Mouse (Mus musculus) CH12.LX (cell line): ENCODE results near the gene Dmrt2. TPM values are rescaled to one million over a fixed set of nuclear protein-coding genes. Genes with fewer than 3 reads are reported as not detected.

ENCODE experiments used
- DNase-seq: peaks from one replicate; pipeline ENCODE4 v3.0.0-alpha.2; 2013; ENCODE audit errors: extremely low read depth
- H3K27ac ChIP-seq: 2 replicates; pipeline ENCODE4 v1.5.1; 2012; ENCODE audit warnings: low read depth, mild to moderate bottlenecking, control low read depth, moderate library complexity; ENCODE audit not compliant: insufficient read depth
- H3K27me3 ChIP-seq: replicated peaks from 2 replicates; pipeline ENCODE3; 2012; ENCODE audit warnings: inconsistent platforms
- H3K36me3 ChIP-seq, 2 experiments: replicated peaks in 1 of 2; 2 replicates each; pipeline versions ENCODE3 to v1.6.1; 2012; ENCODE audit warnings: inconsistent platforms in 1 of 2, low read length in 1 of 2, mild to moderate bottlenecking in 1 of 2, mixed read lengths in 1 of 2, moderate library complexity in 1 of 2; ENCODE audit not compliant: control insufficient read depth in 1 of 2, insufficient read depth in 1 of 2
- H3K4me1 ChIP-seq, 2 experiments: 2 replicates each; pipeline ENCODE4 v1.6.1; 2012; ENCODE audit warnings: inconsistent platforms in 1 of 2, moderate library complexity in 1 of 2; ENCODE audit not compliant: insufficient read depth in 2 of 2, control insufficient read depth in 1 of 2
- H3K4me2 ChIP-seq: 2 replicates; pipeline ENCODE4 v1.6.1; 2012; ENCODE audit warnings: low read depth, mild to moderate bottlenecking, control low read depth; ENCODE audit not compliant: poor library complexity, insufficient read depth, severe bottlenecking
- H3K4me3 ChIP-seq, 3 experiments: fragments of 150-350 bp in 1 of 3; sonication (generic) in 1 of 3; replicated peaks in 1 of 3; 2 replicates each; pipeline versions ENCODE3 to v1.5.1; 2011 to 2012; ENCODE audit warnings: low read depth in 2 of 3, low read length in 2 of 3, mild to moderate bottlenecking in 2 of 3, moderate library complexity in 2 of 3, control low read depth in 1 of 3, improper control_type of control experiment in 1 of 3, inconsistent platforms in 1 of 3, mixed read lengths in 1 of 3; ENCODE audit not compliant: poor library complexity in 1 of 3
- H3K79me2 ChIP-seq: replicated peaks from 2 replicates; pipeline ENCODE4 v1.6.1; 2012; ENCODE audit warnings: mild to moderate bottlenecking, moderate library complexity; ENCODE audit not compliant: control insufficient read depth, poor library complexity, insufficient read depth, severe bottlenecking; ENCODE audit errors: extremely low read depth
- H3K9ac ChIP-seq: 2 replicates; pipeline ENCODE4 v1.6.1; 2012; ENCODE audit warnings: low read depth, mild to moderate bottlenecking, control low read depth, moderate library complexity; ENCODE audit not compliant: insufficient read depth
- H3K9me3 ChIP-seq: replicated peaks from 2 replicates; pipeline ENCODE3; 2012; ENCODE audit warnings: low read length, inconsistent platforms, mixed read lengths
- BHLHE40 ChIP-seq: IDR thresholded peaks from 2 replicates; pipeline ENCODE4 v1.6.1; 2011; ENCODE audit warnings: mild to moderate bottlenecking, low read depth, low read length, improper control_type of control experiment
- CHD2 ChIP-seq: IDR thresholded peaks from 2 replicates; pipeline ENCODE4 v1.6.1; 2011; ENCODE audit warnings: low read length, improper control_type of control experiment
- E2F4 ChIP-seq: IDR thresholded peaks from 2 replicates; pipeline ENCODE4 v1.6.1; 2011; ENCODE audit warnings: low read depth, low read length, improper control_type of control experiment; ENCODE audit not compliant: insufficient replicate concordance
- GABPA ChIP-seq: IDR thresholded peaks from 2 replicates; pipeline ENCODE4 v1.6.1; 2012; ENCODE audit warnings: low read depth, low read length, improper control_type of control experiment, inconsistent platforms; ENCODE audit not compliant: insufficient replicate concordance
- HCFC1 ChIP-seq: IDR thresholded peaks from 2 replicates; pipeline ENCODE4 v1.6.1; 2012; ENCODE audit warnings: low read depth, mild to moderate bottlenecking, inconsistent platforms, low read length, improper control_type of control experiment
- JUND ChIP-seq: conservative IDR thresholded peaks from 2 replicates; pipeline ENCODE4 v1.6.1; 2011; ENCODE audit warnings: low read depth, low read length, improper control_type of control experiment
- MEF2A ChIP-seq: IDR thresholded peaks from 2 replicates; pipeline ENCODE4 v1.6.1; 2014; ENCODE audit warnings: low read depth, mild to moderate bottlenecking, inconsistent platforms, low read length, improper control_type of control experiment, borderline replicate concordance
- MXI1 ChIP-seq: IDR thresholded peaks from 2 replicates; pipeline ENCODE4 v1.6.1; 2011; ENCODE audit warnings: mild to moderate bottlenecking, low read depth, low read length, improper control_type of control experiment
- MYC ChIP-seq: IDR thresholded peaks from 2 replicates; pipeline ENCODE4 v1.6.1; 2011; ENCODE audit warnings: low read depth, mild to moderate bottlenecking, improper control_type of control experiment, low read length
- NRF1 ChIP-seq: IDR thresholded peaks from 2 replicates; pipeline ENCODE4 v1.6.1; 2014; ENCODE audit warnings: low read depth, mild to moderate bottlenecking, inconsistent platforms, low read length, improper control_type of control experiment, moderate library complexity
- POLR2A ChIP-seq: IDR thresholded peaks from 2 replicates; pipeline ENCODE4 v1.6.1; 2011; ENCODE audit warnings: low read depth, mild to moderate bottlenecking, improper control_type of control experiment, low read length
- POLR2AphosphoS2 ChIP-seq: IDR thresholded peaks from 2 replicates; pipeline ENCODE4 v1.6.1; 2011; ENCODE audit warnings: low read depth, low read length, improper control_type of control experiment
- RAD21 ChIP-seq: IDR thresholded peaks from 2 replicates; pipeline ENCODE4 v1.6.1; 2011; ENCODE audit warnings: low read depth, mild to moderate bottlenecking, low read length, improper control_type of control experiment, moderate library complexity
- RCOR1 ChIP-seq: conservative IDR thresholded peaks from 2 replicates; pipeline ENCODE4 v1.6.1; 2012; ENCODE audit warnings: low read depth, mild to moderate bottlenecking, inconsistent platforms, low read length, improper control_type of control experiment
- SIN3A ChIP-seq: IDR thresholded peaks from 2 replicates; pipeline ENCODE4 v1.6.1; 2012; ENCODE audit warnings: low read length, improper control_type of control experiment, inconsistent platforms
- SMC3 ChIP-seq: IDR thresholded peaks from 2 replicates; pipeline ENCODE4 v1.6.1; 2011; ENCODE audit warnings: low read depth, low read length, improper control_type of control experiment
- TBP ChIP-seq: conservative IDR thresholded peaks from 2 replicates; pipeline ENCODE4 v1.6.1; 2011; ENCODE audit warnings: low read depth, low read length, improper control_type of control experiment
- USF2 ChIP-seq: conservative IDR thresholded peaks from 2 replicates; pipeline ENCODE4 v1.6.1; 2011; ENCODE audit warnings: low read depth, low read length, improper control_type of control experiment
- ZC3H11A ChIP-seq: IDR thresholded peaks from 2 replicates; pipeline ENCODE4 v1.6.1; 2012; ENCODE audit warnings: low read depth, mild to moderate bottlenecking, inconsistent platforms, low read length, improper control_type of control experiment
- ZKSCAN1 ChIP-seq: IDR thresholded peaks from 2 replicates; pipeline ENCODE4 v1.6.1; 2012; ENCODE audit warnings: low read depth, inconsistent platforms, low read length, improper control_type of control experiment, borderline replicate concordance
- dilution Hi-C: fragments of 300-500 bp; cut with MboI; formaldehyde crosslinking; loops from 2 replicates; pipeline ENCODE4 v1.14.3; 2020; ENCODE audit warnings: low sequenced_read_pairs; ENCODE audit not compliant: extremely low pct_unique_long_range_greater_than_20kb, extremely low pct_ligation_motif_present
- in situ Hi-C: fragments of 300-500 bp; cut with MboI; formaldehyde crosslinking; loops from 3 replicates; pipeline ENCODE4 v1.14.3; 2019; ENCODE audit warnings: low sequenced_read_pairs, low pct_ligation_motif_present, low pct_unique_long_range_greater_than_20kb, mixed read lengths
- polyA plus RNA-seq: library from polyadenylated mRNA; unstranded; fragments of >175 nt; gene quantifications from 2 replicates; pipeline ENCODE4 v1.2.1, GENCODE M21; 2012; ENCODE audit warnings: low read depth; ENCODE audit not compliant: insufficient read length
- total RNA-seq, 2 experiments: library from RNA; depleted of rRNA; stranded (reverse); fragments of 300-350 nt in 1 of 2; fragments of >200 nt in 1 of 2; gene quantifications; 2 replicates each; pipeline ENCODE4 v1.2.3; 2012 to 2014

The Dmrt2 gene
- total and polyA plus RNA-seq, 3 experiments = not detected

DNA sequence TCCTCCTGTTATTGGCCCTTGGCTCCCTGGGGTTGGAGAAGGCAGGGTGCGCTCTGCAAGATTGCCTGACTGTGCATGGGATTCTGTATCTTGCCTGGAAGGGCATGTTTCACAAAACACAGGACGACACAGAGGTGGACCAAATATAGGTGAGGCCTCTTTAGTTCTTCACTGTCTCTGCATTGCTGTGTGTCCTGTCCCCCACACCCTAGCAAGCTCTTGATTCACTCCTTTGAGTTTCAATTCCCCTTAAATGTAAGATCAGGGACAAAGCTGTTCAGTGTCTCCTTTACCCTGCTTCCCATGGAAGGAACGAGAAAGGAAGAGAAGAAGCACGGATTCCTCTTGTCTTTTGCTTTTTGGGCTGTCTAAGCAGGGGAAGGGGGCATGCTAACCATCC, 4.4 kb upstream of the Dmrt2 start:
- TF ChIP-seq GABPA = no peak
- TF ChIP-seq CHD2 = no peak

DNA sequence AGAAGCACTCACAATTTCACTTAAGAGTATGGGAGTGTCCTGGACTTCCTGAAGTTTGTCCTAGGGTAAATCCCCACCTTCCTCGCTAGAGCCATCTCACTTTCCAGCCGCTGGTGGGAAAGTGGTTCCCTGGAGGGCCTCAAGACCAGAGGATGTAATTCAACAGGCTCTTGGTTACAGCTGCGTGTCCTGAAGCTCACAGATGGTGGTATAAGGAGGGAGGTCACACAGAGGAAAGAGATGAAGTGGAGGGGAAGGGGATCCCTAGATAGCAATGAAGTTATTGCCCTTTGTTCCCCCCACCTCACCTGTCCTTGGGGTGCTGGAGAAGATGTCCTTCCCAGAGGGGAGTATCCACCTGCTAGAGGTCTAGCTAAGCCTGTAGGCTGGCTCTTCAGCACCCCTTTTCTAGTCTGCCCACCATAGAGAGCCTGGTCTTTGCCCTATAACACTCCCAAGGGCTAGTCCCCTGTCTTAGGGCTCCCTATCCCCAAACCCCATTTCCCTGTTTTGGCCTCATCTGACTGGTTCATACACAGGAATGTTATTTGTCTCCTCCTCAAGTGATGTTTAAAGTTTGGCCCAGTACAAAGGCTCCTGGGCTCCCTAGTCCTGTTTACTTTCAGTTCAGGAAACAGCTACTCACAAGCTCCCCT, 2.5 kb upstream of the Dmrt2 start:
- Histone ChIP-seq H3K9me3 (peaks cover 5% of the 10 kb centered on the region), H3K27me3 (no peaks in the 10 kb centered on the region), H3K4me1 (no peaks in the 10 kb centered on the region), H3K79me2 (no peaks in the 10 kb centered on the region), H3K36me3 (no peaks in the 10 kb centered on the region), H3K9ac (no peak overlapping the region), H3K4me2 (no peak overlapping the region), H3K4me3 (no peak overlapping the region), H3K27ac (no peak overlapping the region)
- dilution Hi-C loops = no loop called here
- in situ Hi-C loops = no loop called here
- no peak for DNase-seq
- no peak for TF ChIP-seq MYC
- no peak for TF ChIP-seq JUND
- no peak for TF ChIP-seq RCOR1
- no peak for TF ChIP-seq E2F4
- TF ChIP-seq RAD21 = no peak
- TF ChIP-seq NRF1 = no peak
- TF ChIP-seq MEF2A = no peak
- TF ChIP-seq GABPA = no peak
- TF ChIP-seq MXI1 = no peak
- no peak for TF ChIP-seq POLR2AphosphoS2
- no peak for TF ChIP-seq ZC3H11A
- TF ChIP-seq SIN3A = no peak
- TF ChIP-seq ZKSCAN1 = no peak
- no peak for TF ChIP-seq POLR2A
- TF ChIP-seq TBP = no peak
- no peak for TF ChIP-seq SMC3
- no peak for TF ChIP-seq HCFC1
- no peak for TF ChIP-seq BHLHE40
- TF ChIP-seq USF2 = no peak

More for the DNA sequence above, 4.4 kb upstream of the Dmrt2 start:
- in situ Hi-C loops = no loop called here
- Histone ChIP-seq H3K9me3 (no peaks in the 10 kb centered on the region), H3K9ac (no peak overlapping the region), H3K4me2 (no peak overlapping the region), H3K79me2 (no peaks in the 10 kb centered on the region), H3K4me3 (no peak overlapping the region), H3K27ac (no peak overlapping the region), H3K36me3 (no peaks in the 10 kb centered on the region), H3K4me1 (no peaks in the 10 kb centered on the region), H3K27me3 (no peaks in the 10 kb centered on the region)
- no peak for DNase-seq
- dilution Hi-C loops = no loop called here
